Mouse (Mus musculus) heart, postnatal 0 days (tissue): ENCODE measurements at regions not wholly inside any gene's neighbourhood (a gene's known extent, or its start where the extent isn't known, plus 50 kb on each side); places are given as distances from the start of the nearest gene placed in this dataset.
A peak's percentile ranks its signal among the peaks of the same experiment; 100 is the strongest.

Source experiments
- ATAC-seq: fragments of 200-750 bp; cut with Nextera tagmentation; 2 replicates; pipeline ENCODE4 v1.8.0; 2017; ENCODE audit warnings: low read depth, moderate number of reproducible peaks, moderate library complexity; ENCODE audit not compliant: insufficient read depth
- DNase-seq: peaks from one replicate; pipeline ENCODE4 v3.0.0-alpha.2; 2016; ENCODE audit warnings: low spot score
- H3K27ac ChIP-seq: fragments of 300-500 bp; sonication (generic); 2 replicates; pipeline ENCODE4 v1.5.1; 2014; ENCODE audit warnings: low read depth, mild to moderate bottlenecking
- H3K27me3 ChIP-seq: fragments of 300-500 bp; sonication (generic); 2 replicates; pipeline ENCODE4 v1.6.1; 2014; ENCODE audit warnings: low read length, mixed read lengths; ENCODE audit not compliant: control insufficient read depth, insufficient read depth
- H3K36me3 ChIP-seq: fragments of 300-500 bp; sonication (generic); replicated peaks from 2 replicates; pipeline ENCODE4 v1.6.1; 2014; ENCODE audit warnings: low read length, mixed read lengths; ENCODE audit not compliant: control insufficient read depth, insufficient read depth
- H3K4me1 ChIP-seq: fragments of 300-500 bp; sonication (generic); 2 replicates; pipeline ENCODE4 v1.6.1; 2014; ENCODE audit warnings: antibody characterized with exemption; ENCODE audit not compliant: control insufficient read depth, insufficient read depth
- H3K4me2 ChIP-seq: fragments of 300-500 bp; sonication (generic); 2 replicates; pipeline ENCODE4 v1.6.1; 2014; ENCODE audit warnings: low read depth, mild to moderate bottlenecking, low read length, moderate library complexity
- H3K4me3 ChIP-seq: fragments of 300-500 bp; sonication (generic); 2 replicates; pipeline ENCODE4 v1.5.1; 2014; ENCODE audit warnings: low read depth, low read length
- H3K9ac ChIP-seq: fragments of 300-500 bp; sonication (generic); replicated peaks from 2 replicates; pipeline ENCODE4 v1.6.1; 2014; ENCODE audit warnings: low read depth, low read length, mixed read lengths
- H3K9me3 ChIP-seq: fragments of 300-500 bp; sonication (generic); replicated peaks from 2 replicates; pipeline ENCODE4 v1.6.1; 2016; ENCODE audit warnings: low read length; ENCODE audit not compliant: control insufficient read depth
- CTCF ChIP-seq: IDR thresholded peaks from 2 replicates; pipeline ENCODE4 v1.5.1; 2016; ENCODE audit warnings: antibody characterized with exemption, control low read depth, low read depth
- EP300 ChIP-seq: IDR thresholded peaks from 2 replicates; pipeline ENCODE4 v1.6.1; 2016; ENCODE audit warnings: antibody characterized with exemption, low read depth
- WGBS: fragments of 180-500 bp; shearing (Covaris S2); extraction: QIAGEN DNeasy Blood & Tissue Kit; methylation state at CpG from one replicate; pipeline ENCODE4 v1.1.7; 2014; 5-methylcytosine and 5-hydroxymethylcytosine counted together

GRCm38 (mm10) chr8:26265366-26265765 is 146.0 kb downstream of the Gm45692 start:
- Histone ChIP-seq H3K9ac (no peak overlapping the region), H3K36me3 (no peaks in the 10 kb centered on the region), H3K4me2 (no peak overlapping the region), H3K4me3 (no peak overlapping the region), H3K27ac (no peak overlapping the region), H3K27me3 (no peaks in the 10 kb centered on the region), H3K4me1 (no peaks in the 10 kb centered on the region), H3K9me3 (no peaks in the 10 kb centered on the region)
- DNase-seq = no peak
- 40% methylated on average over 8 of the region's 8 CpGs for WGBS
- TF ChIP-seq EP300 = no peak
- ATAC-seq = no peak

GRCm38 (mm10) chr8:26266384-26266783 is 147.1 kb downstream of the Gm45692 start:
- Histone ChIP-seq H3K9me3 (no peaks in the 10 kb centered on the region), H3K4me2 (no peak overlapping the region), H3K9ac (no peak overlapping the region), H3K4me1 (no peaks in the 10 kb centered on the region), H3K4me3 (no peak overlapping the region), H3K27ac (no peak overlapping the region), H3K36me3 (no peaks in the 10 kb centered on the region), H3K27me3 (no peaks in the 10 kb centered on the region)
- WGBS = 71% methylated on average over 4 of the region's 4 CpGs
- no peak for TF ChIP-seq EP300
- no peak for TF ChIP-seq CTCF
- ATAC-seq = no peak
- no peak for DNase-seq

- no peaks in the 10 kb centered on the region for H3K27me3 ChIP-seq
- H3K4me1 ChIP-seq = no peaks in the 10 kb centered on the region
- no peak overlapping the region for H3K9ac ChIP-seq
- H3K4me2 ChIP-seq = no peak overlapping the region
- H3K4me3 ChIP-seq = no peak overlapping the region
- ATAC-seq (no peak), DNase-seq (no peak)
- H3K9me3 ChIP-seq = no peaks in the 10 kb centered on the region
- WGBS = 77% methylated on average over 4 of the region's 4 CpGs
- no peaks in the 10 kb centered on the region for H3K36me3 ChIP-seq
- H3K27ac ChIP-seq = no peak overlapping the region
- TF ChIP-seq EP300 = no peak
- TF ChIP-seq CTCF = no peak
Measured at GRCm38 (mm10) chr8:26267569-26267968, 148.2 kb downstream of the Gm45692 start.

GRCm38 (mm10) chr8:26268751-26269415 is 149.5 kb downstream of the Gm45692 start:
- Histone ChIP-seq H3K27me3 (no peaks in the 10 kb centered on the region), H3K36me3 (no peaks in the 10 kb centered on the region), H3K4me2 (no peak overlapping the region), H3K4me1 (peaks cover 4% of the 10 kb centered on the region; the same call in 1 of the 2 replicates), H3K4me3 (no peak overlapping the region), H3K27ac (no peak overlapping the region), H3K9me3 (no peaks in the 10 kb centered on the region), H3K9ac (no peak overlapping the region)
- whole genome bisulfite sequencing = 70% methylated on average over 17 of the region's 17 CpGs
- ATAC-seq = no peak
- TF ChIP-seq EP300 (no peak), CTCF (no peak)
- no peak for DNase-seq

GRCm38 (mm10) chr8:26272110-26272509 is 152.8 kb downstream of the Gm45692 start:
- ATAC-seq (no peak), DNase-seq (no peak)
- H3K27ac ChIP-seq = no peak overlapping the region
- H3K4me1 ChIP-seq = peaks cover 4% of the 10 kb centered on the region; the same call in 1 of the 2 replicates
- H3K36me3 ChIP-seq = no peaks in the 10 kb centered on the region
- no peak overlapping the region for H3K4me3 ChIP-seq
- no peaks in the 10 kb centered on the region for H3K9me3 ChIP-seq
- no peak overlapping the region for H3K4me2 ChIP-seq
- 47% methylated on average over 4 of the region's 4 CpGs for WGBS
- H3K27me3 ChIP-seq = 0 out of 2 replicates have a peak, but pooled peaks cover 11% of the 10 kb centered on the region
- TF ChIP-seq EP300 (no peak), CTCF (peak; percentile 40)
- H3K9ac ChIP-seq = no peak overlapping the region
